Mouse (Mus musculus): ENCODE data around the gene N6amt1. TPM values are rescaled to one million over a fixed set of nuclear protein-coding genes. Genes with fewer than 3 reads are reported as not detected.

N6amt1 gene
- polyA plus RNA-seq, 1 experiment from 2014 or later, result 37.7 TPM

- H3K27me3 ChIP-seq (ENCODE audit: control insufficient read depth, insufficient read depth, low read length), result no peaks in the 10 kb centered on the region
- 96% methylated on average over 4 of the region's 4 CpGs for WGBS
- no peak overlapping the region for H3K4me2 ChIP-seq (replicated peaks; ENCODE audit: low read depth, low read length)
- H3K4me1 ChIP-seq (ENCODE audit: control insufficient read depth, insufficient read depth, low read length), result no peaks in the 10 kb centered on the region
- H3K4me3 ChIP-seq (ENCODE audit: low read length), result no peak overlapping the region
- no peak overlapping the region for H3K9ac ChIP-seq (ENCODE audit: low read depth, low read length)
- no peak overlapping the region for H3K27ac ChIP-seq (ENCODE audit: low read depth, low read length)
- H3K36me3 ChIP-seq (ENCODE audit: control insufficient read depth, insufficient read depth, low read length), result peaks cover 36% of the 10 kb centered on the region
- no peaks in the 10 kb centered on the region for H3K9me3 ChIP-seq (ENCODE audit: control insufficient read depth, low read length)
- no peak for ATAC-seq (ENCODE audit: low FRiP score, low TSS enrichment)
These were observed 10.2 kb downstream of the N6amt1 start for GRCm38 (mm10) chr16:87364231-87364630.

GRCm38 (mm10) chr16:87366035-87366434 lies 12.1 kb downstream of the N6amt1 start:
- Histone ChIP-seq H3K4me2 (replicated peaks; ENCODE audit: low read depth, low read length) (no peak overlapping the region), H3K36me3 (ENCODE audit: control insufficient read depth, insufficient read depth, low read length) (peaks cover 29% of the 10 kb centered on the region), H3K9ac (ENCODE audit: low read depth, low read length) (no peak overlapping the region), H3K27me3 (ENCODE audit: control insufficient read depth, insufficient read depth, low read length) (no peaks in the 10 kb centered on the region), H3K4me3 (ENCODE audit: low read length) (no peak overlapping the region), H3K27ac (ENCODE audit: low read depth, low read length) (peak overlapping the region; percentile 65; the same call in 1 of the 2 replicates), H3K4me1 (ENCODE audit: control insufficient read depth, insufficient read depth, low read length) (no peaks in the 10 kb centered on the region), H3K9me3 (ENCODE audit: control insufficient read depth, low read length) (no peaks in the 10 kb centered on the region)
- ATAC-seq (ENCODE audit: low FRiP score, low TSS enrichment), result peak; percentile 67; the same call in 1 of the 2 replicates
- 51% methylated on average over 10 of the region's 10 CpGs for whole genome bisulfite sequencing

GRCm38 (mm10) chr16:87366445-87366844 lies 12.5 kb downstream of the N6amt1 start:
- Histone ChIP-seq H3K4me1 (ENCODE audit: control insufficient read depth, insufficient read depth, low read length) (no peaks in the 10 kb centered on the region), H3K4me3 (ENCODE audit: low read length) (no peak overlapping the region), H3K9me3 (ENCODE audit: control insufficient read depth, low read length) (no peaks in the 10 kb centered on the region), H3K27me3 (ENCODE audit: control insufficient read depth, insufficient read depth, low read length) (no peaks in the 10 kb centered on the region), H3K4me2 (replicated peaks; ENCODE audit: low read depth, low read length) (no peak overlapping the region), H3K9ac (ENCODE audit: low read depth, low read length) (no peak overlapping the region), H3K36me3 (ENCODE audit: control insufficient read depth, insufficient read depth, low read length) (peaks cover 29% of the 10 kb centered on the region), H3K27ac (ENCODE audit: low read depth, low read length) (0 out of 2 replicates have a peak overlapping the region, but pooled peaks have one; percentile 65)
- ATAC-seq (ENCODE audit: low FRiP score, low TSS enrichment), result peak; percentile 45; the same call in 1 of the 2 replicates
- WGBS, result 90% methylated on average over 6 of the region's 6 CpGs

GRCm38 (mm10) chr16:87382996-87383395 lies 29.0 kb downstream of the N6amt1 start:
- Histone ChIP-seq H3K27ac (ENCODE audit: low read depth, low read length) (no peak overlapping the region), H3K36me3 (ENCODE audit: control insufficient read depth, insufficient read depth, low read length) (peaks cover 56% of the 10 kb centered on the region), H3K9me3 (ENCODE audit: control insufficient read depth, low read length) (no peaks in the 10 kb centered on the region), H3K4me3 (ENCODE audit: low read length) (no peak overlapping the region), H3K9ac (ENCODE audit: low read depth, low read length) (no peak overlapping the region), H3K4me2 (replicated peaks; ENCODE audit: low read depth, low read length) (no peak overlapping the region), H3K27me3 (ENCODE audit: control insufficient read depth, insufficient read depth, low read length) (no peaks in the 10 kb centered on the region), H3K4me1 (ENCODE audit: control insufficient read depth, insufficient read depth, low read length) (no peaks in the 10 kb centered on the region)
- ATAC-seq (ENCODE audit: low FRiP score, low TSS enrichment), result no peak
- WGBS, result 92% methylated on average over 2 of the region's 2 CpGs

- no peak overlapping the region for H3K27ac ChIP-seq (ENCODE audit: low read depth, low read length)
- WGBS, result 74% methylated on average over 2 of the region's 2 CpGs
- no peaks in the 10 kb centered on the region for H3K27me3 ChIP-seq (ENCODE audit: control insufficient read depth, insufficient read depth, low read length)
- no peaks in the 10 kb centered on the region for H3K9me3 ChIP-seq (ENCODE audit: control insufficient read depth, low read length)
- H3K4me3 ChIP-seq (ENCODE audit: low read length), result no peak overlapping the region
- no peak overlapping the region for H3K4me2 ChIP-seq (replicated peaks; ENCODE audit: low read depth, low read length)
- ATAC-seq (ENCODE audit: low FRiP score, low TSS enrichment), result no peak
- H3K36me3 ChIP-seq (ENCODE audit: control insufficient read depth, insufficient read depth, low read length), result peaks cover 51% of the 10 kb centered on the region
- H3K4me1 ChIP-seq (ENCODE audit: control insufficient read depth, insufficient read depth, low read length), result no peaks in the 10 kb centered on the region
- no peak overlapping the region for H3K9ac ChIP-seq (ENCODE audit: low read depth, low read length)
These were observed 30.4 kb downstream of the N6amt1 start for GRCm38 (mm10) chr16:87384366-87384765.

GRCm38 (mm10) chr16:87387444-87387977 lies 33.5 kb downstream of the N6amt1 start:
- H3K27me3 ChIP-seq (ENCODE audit: control insufficient read depth, insufficient read depth, low read length), result no peaks in the 10 kb centered on the region
- no peak for ATAC-seq (ENCODE audit: low FRiP score, low TSS enrichment)
- WGBS, result 98% methylated on average over 3 of the region's 3 CpGs
- H3K9me3 ChIP-seq (ENCODE audit: control insufficient read depth, low read length), result no peaks in the 10 kb centered on the region
- no peak overlapping the region for H3K27ac ChIP-seq (ENCODE audit: low read depth, low read length)
- H3K4me2 ChIP-seq (replicated peaks; ENCODE audit: low read depth, low read length), result no peak overlapping the region
- no peaks in the 10 kb centered on the region for H3K4me1 ChIP-seq (ENCODE audit: control insufficient read depth, insufficient read depth, low read length)
- H3K36me3 ChIP-seq (ENCODE audit: control insufficient read depth, insufficient read depth, low read length), result peaks cover 28% of the 10 kb centered on the region
- no peak overlapping the region for H3K9ac ChIP-seq (ENCODE audit: low read depth, low read length)
- no peak overlapping the region for H3K4me3 ChIP-seq (ENCODE audit: low read length)

- Histone ChIP-seq H3K9me3 (ENCODE audit: control insufficient read depth, low read length) (no peaks in the 10 kb centered on the region), H3K4me2 (replicated peaks; ENCODE audit: low read depth, low read length) (no peak overlapping the region), H3K27me3 (ENCODE audit: control insufficient read depth, insufficient read depth, low read length) (no peaks in the 10 kb centered on the region), H3K27ac (ENCODE audit: low read depth, low read length) (no peak overlapping the region), H3K36me3 (ENCODE audit: control insufficient read depth, insufficient read depth, low read length) (peaks cover 53% of the 10 kb centered on the region), H3K9ac (ENCODE audit: low read depth, low read length) (no peak overlapping the region), H3K4me3 (ENCODE audit: low read length) (no peak overlapping the region), H3K4me1 (ENCODE audit: control insufficient read depth, insufficient read depth, low read length) (no peaks in the 10 kb centered on the region)
- peak; percentile 93 for ATAC-seq (ENCODE audit: low FRiP score, low TSS enrichment)
- 52% methylated on average over 16 of the region's 16 CpGs for WGBS
These were observed 40.0 kb downstream of the N6amt1 start for GRCm38 (mm10) chr16:87393813-87394548.

GRCm38 (mm10) chr16:87405001-87405400 lies 51.0 kb downstream of the N6amt1 start:
- Histone ChIP-seq H3K4me1 (ENCODE audit: control insufficient read depth, insufficient read depth, low read length) (no peaks in the 10 kb centered on the region), H3K4me3 (ENCODE audit: low read length) (no peak overlapping the region), H3K27me3 (ENCODE audit: control insufficient read depth, insufficient read depth, low read length) (no peaks in the 10 kb centered on the region), H3K9me3 (ENCODE audit: control insufficient read depth, low read length) (no peaks in the 10 kb centered on the region), H3K9ac (ENCODE audit: low read depth, low read length) (no peak overlapping the region), H3K27ac (ENCODE audit: low read depth, low read length) (no peak overlapping the region), H3K36me3 (ENCODE audit: control insufficient read depth, insufficient read depth, low read length) (peaks cover 82% of the 10 kb centered on the region), H3K4me2 (replicated peaks; ENCODE audit: low read depth, low read length) (no peak overlapping the region)
- ATAC-seq (ENCODE audit: low FRiP score, low TSS enrichment), result no peak
- WGBS, result 90% methylated on average over 3 of the region's 3 CpGs

Data from kidney, embryonic 14.5 days (tissue).